Comparison of ENCODE assay signal across 11 mouse cellular contexts in genomic region chr10:115328514-115328913, GRCm38 (mm10). TPM values are rescaled to one million over a fixed set of nuclear protein-coding genes. Genes with fewer than 3 reads are reported as not detected.
A peak's percentile ranks its signal among the peaks of the same experiment; 100 is the strongest.
DNase-seq lines count a peak whose midpoint lies in the region; ATAC-seq lines count a peak whose summit lies in the region.
"Had no signal": no experiment of that assay in that cellular context is flagged by ENCODE, and none has a peak within 500 bp of the region (broad histone marks: within the 10 kb centered on the region; RNA-seq: fewer than 3 reads in every experiment).

No protein-coding gene starts in this region.

- no peak for ATAC-seq in neural tube, embryonic 15.5 days (ENCODE audit: low FRiP score)
- ATAC-seq: midbrain, embryonic 15.5 days had no signal

- no peak overlapping the region for H3K4me3 ChIP-seq in neural tube, embryonic 15.5 days (replicated peaks)
- H3K4me3 ChIP-seq: midbrain, embryonic 15.5 days had no signal

- H3K9me3 ChIP-seq in neural tube, embryonic 15.5 days (replicated peaks) = no peaks in the 10 kb centered on the region
- H3K9me3 ChIP-seq: midbrain, embryonic 15.5 days had no signal

- H3K36me3 ChIP-seq in neural tube, embryonic 15.5 days = no peaks in the 10 kb centered on the region
- H3K36me3 ChIP-seq: midbrain, embryonic 15.5 days had no signal

- no peaks in the 10 kb centered on the region for H3K27me3 ChIP-seq in neural tube, embryonic 15.5 days (replicated peaks)
- H3K27me3 ChIP-seq: midbrain, embryonic 15.5 days had no signal

- peak; percentile 48 for DNase-seq in kidney, postnatal 14 days
- DNase-seq in kidney, adult 18-20 months = no peak
- DNase-seq in adrenal gland, postnatal 10 days = peak; percentile 31
- peak; percentile 55 to 67 for DNase-seq in heart, postnatal 14 days
- DNase-seq in thymus, postnatal 0 days (ENCODE audit: low spot score) = peak; percentile 60
- no peak for DNase-seq in embryo, embryonic 11 days
- DNase-seq in right cerebral cortex, postnatal 36 days (ENCODE audit: low spot score in 2 of 2) = no peak
- DNase-seq: cerebellum, adult 11 months; right cerebral cortex, adult 18-20 months had no signal

- H3K4me1 ChIP-seq in neural tube, embryonic 15.5 days = 0 out of 2 replicates have a peak, but pooled peaks cover 2% of the 10 kb centered on the region
- H3K4me1 ChIP-seq: midbrain, embryonic 15.5 days had no signal

- H3K9ac ChIP-seq in neural tube, embryonic 15.5 days (replicated peaks) = no peak overlapping the region
- H3K9ac ChIP-seq: midbrain, embryonic 15.5 days had no signal

- intact Hi-C loops in heart, postnatal 14 days (cut with DNase I) = no loop called here

- H3K4me2 ChIP-seq in neural tube, embryonic 15.5 days = no peak overlapping the region
- H3K4me2 ChIP-seq: midbrain, embryonic 15.5 days had no signal

- WGBS in neural tube, embryonic 15.5 days = 82% methylated on average over 6 of the region's 6 CpGs

- no peak overlapping the region for H3K27ac ChIP-seq in neural tube, embryonic 15.5 days (replicated peaks)
- H3K27ac ChIP-seq: midbrain, embryonic 15.5 days had no signal

RNA-seq across cellular contexts. Expression of gene Rab21, which starts 13.1 kb away (rescaled TPM):
- 10 to 100 TPM; 51.3 to 53.3 TPM for total RNA-seq in adrenal gland, postnatal 10 days (2021)
- 10 to 100 TPM; 66.8 to 68.4 TPM for total RNA-seq in heart, postnatal 14 days (2021)
- 12.3 and 21.5 TPM in 2 replicates for polyA plus RNA-seq in thymus, postnatal 0 days (2015; fragmentation: Nextera tagmentation; extraction: Ambion mirVana)
- polyA plus RNA-seq in neural tube, embryonic 15.5 days (2015; fragmentation: Nextera tagmentation; extraction: Ambion mirVana) = 7.0 and 9.6 TPM in 2 replicates

RNA-seq across cellular contexts. Expression of gene Tmem19, which starts 33.8 kb away (rescaled TPM):
- 10 to 100 TPM; 25.4 to 28.4 TPM for total RNA-seq in adrenal gland, postnatal 10 days (2021)
- total RNA-seq in heart, postnatal 14 days (2021) = 10 to 100 TPM; 14.9 to 17.7 TPM
- polyA plus RNA-seq in thymus, postnatal 0 days (2015; fragmentation: Nextera tagmentation; extraction: Ambion mirVana) = 46.8 and 53.6 TPM in 2 replicates
- 31.6 and 32.0 TPM in 2 replicates for polyA plus RNA-seq in neural tube, embryonic 15.5 days (2015; fragmentation: Nextera tagmentation; extraction: Ambion mirVana)

RNA-seq across cellular contexts. Expression of gene Thap2, which starts 55.7 kb away (rescaled TPM):
- 10 to 100 TPM; 10.2 to 11.6 TPM for total RNA-seq in adrenal gland, postnatal 10 days (2021)
- 10 to 100 TPM; 10.3 to 11.1 TPM for total RNA-seq in heart, postnatal 14 days (2021)
- 22.8 and 26.4 TPM in 2 replicates for polyA plus RNA-seq in thymus, postnatal 0 days (2015; fragmentation: Nextera tagmentation; extraction: Ambion mirVana)
- 25.4 and 25.8 TPM in 2 replicates for polyA plus RNA-seq in neural tube, embryonic 15.5 days (2015; fragmentation: Nextera tagmentation; extraction: Ambion mirVana)

RNA-seq across cellular contexts. Expression of gene Zfc3h1, which starts 56.2 kb away (rescaled TPM):
- 10 to 100 TPM; 29.4 to 46.6 TPM for total RNA-seq in adrenal gland, postnatal 10 days (2021)
- 10 to 100 TPM; 21.8 to 25.4 TPM for total RNA-seq in heart, postnatal 14 days (2021)
- polyA plus RNA-seq in thymus, postnatal 0 days (2015; fragmentation: Nextera tagmentation; extraction: Ambion mirVana) = 15.4 and 21.7 TPM in 2 replicates
- polyA plus RNA-seq in neural tube, embryonic 15.5 days (2015; fragmentation: Nextera tagmentation; extraction: Ambion mirVana) = 14.8 and 15.1 TPM in 2 replicates

Comparison
In these comparisons a context has a peak if more than half of its experiments do, and no peak if none do; other contexts are left out.
1. DNase-seq: peak in kidney, postnatal 14 days (single experiment), adrenal gland, postnatal 10 days (single experiment), heart, postnatal 14 days (2 of 2) and thymus, postnatal 0 days (single experiment); none in kidney, adult 18-20 months (single experiment), embryo, embryonic 11 days (single experiment) and right cerebral cortex, postnatal 36 days (0 of 2).